Mouse (Mus musculus) heart, adult 2 months (tissue): Measurements from ENCODE around the gene Hs1bp3.

Experiments used
- CTCF ChIP-seq: fragments of 200-600 bp; IDR thresholded peaks from 2 replicates; pipeline ENCODE4 v1.8.1; 2022; ENCODE audit warnings: antibody characterized with exemption, mild to moderate bottlenecking, moderate library complexity
- EP300 ChIP-seq: fragments of 200-500 bp; IDR thresholded peaks from 2 replicates; pipeline ENCODE4 v1.6.1; 2011; ENCODE audit warnings: low read depth, low read length, control low read depth; ENCODE audit not compliant: insufficient read depth
- POLR2A ChIP-seq: fragments of 200-500 bp; IDR thresholded peaks from 2 replicates; pipeline ENCODE4 v1.6.1; 2011; ENCODE audit warnings: mild to moderate bottlenecking, low read depth, low read length, control low read depth; ENCODE audit not compliant: insufficient read depth

GRCm38 (mm10) chr12:8386451-8387011, 73.3 kb downstream of the Hs1bp3 start:
- TF ChIP-seq CTCF (no peak), EP300 (0 out of 2 replicates have a peak, but pooled peaks have one; percentile 24), POLR2A (no peak)
